8 mouse cellular contexts compared by ENCODE assay signal in genomic region chr7:118532519-118533177, GRCm38 (mm10). TPM values are rescaled to one million over a fixed set of nuclear protein-coding genes. Genes with fewer than 3 reads are reported as not detected.
DNase-seq lines count a peak whose midpoint lies in the region; TF ChIP-seq lines count a peak whose summit lies in the region.

No protein-coding gene starts in this region.

- intact Hi-C loops in left cerebral cortex, adult 2 months (cut with DNase I): loop anchor here (2.0 to 5.0 kb wide), 3 partner anchors 62 to 415 kb away; partner anchors contain the start of genes Rps15a and Smg1

- H3K4me3 ChIP-seq in left cerebral cortex, adult 2 months: peak overlapping the region; percentile 78
- peak overlapping the region; percentile 62 for H3K4me3 ChIP-seq in macrophage (ENCODE audit: inconsistent target)

- peak overlapping the region; percentile 100 for H3K27ac ChIP-seq in left cerebral cortex, adult 2 months
- peak overlapping the region; percentile 64 for H3K27ac ChIP-seq in macrophage

- H3K36me3 ChIP-seq in macrophage (ENCODE audit: inconsistent target): no peaks in the 10 kb centered on the region

- WGBS in macrophage (ENCODE audit: missing documents): under 1% methylated on average over 30 of the region's 36 CpGs

- no peak for TF ChIP-seq CTCF in left cerebral cortex, adult 2 months (IDR thresholded peaks at IDR 0.05)

- H3K79me2 ChIP-seq in macrophage (ENCODE audit: inconsistent target): no peaks in the 10 kb centered on the region

- DNase-seq in adrenal gland, adult 18-20 months (ENCODE audit: low spot score in 2 of 2): peak; percentile 96 to 97
- DNase-seq in embryo, embryonic 10 days (ENCODE audit: low spot score): peak; percentile 94
- DNase-seq in gastrocnemius, adult 8-10 months (ENCODE audit: low spot score in 2 of 2): peak; percentile 95
- peak; percentile 94 for DNase-seq in hindlimb bud, embryonic 11.5 days (ENCODE audit: extremely low spot score, low read depth, low spot score)
- peak; percentile 96 for DNase-seq in left cerebral cortex, adult 2 months (ENCODE audit: extremely low spot score in 1 of 2, low spot score in 2 of 2)
- peak; percentile 98 to 99 for DNase-seq in right cerebral cortex, adult 2 months (ENCODE audit: low spot score in 2 of 2)
- DNase-seq in urinary bladder, postnatal 36 days (ENCODE audit: low spot score in 2 of 2): peak; percentile 94 to 95

RNA-seq across cellular contexts. Expression of gene Coq7, which starts 0.5 kb away (rescaled TPM):
- total RNA-seq in adrenal gland, adult 18-20 months (2021): 10 to 100 TPM; 38.7 to 56.5 TPM
- total RNA-seq in gastrocnemius, adult 8-10 months (2022): 10 to 100 TPM; 42.7 to 51.0 (median 47.7) TPM
- 10 to 100 TPM; 34.8 to 35.6 TPM for total RNA-seq in left cerebral cortex, adult 2 months (2021)
- total RNA-seq in macrophage (2018; cell fraction: chromatin; rRNA removed): 10 to 100 TPM in 10 of 26 experiments, 1 to 10 TPM in 16; 1.4 to 15.2 (median 7.2) TPM
- 10 to 100 TPM; 15.8 to 32.6 (median 23.7) TPM for total RNA-seq in macrophage (2018; cell fraction: cytosol; rRNA removed)
- total RNA-seq in macrophage (2018; cell fraction: nucleus; rRNA removed): 10 to 100 TPM in 13 of 26 experiments, 1 to 10 TPM in 13; 2.4 to 19.7 (median 9.8) TPM
- 12.6 to 42.8 TPM (median 37.7 TPM) in 3 replicates for polyA plus RNA-seq in macrophage (2018)

RNA-seq across cellular contexts. Expression of gene Itpripl2, which starts 40.9 kb away (rescaled TPM):
- total RNA-seq in adrenal gland, adult 18-20 months (2021): 10 to 100 TPM; 13.2 to 14.3 TPM
- 1 to 10 TPM; 4.4 to 6.9 (median 4.9) TPM for total RNA-seq in gastrocnemius, adult 8-10 months (2022)
- 1 to 10 TPM; 3.2 to 4.1 TPM for total RNA-seq in left cerebral cortex, adult 2 months (2021)
- total RNA-seq in macrophage (2018; cell fraction: chromatin; rRNA removed): 10 to 100 TPM; 17.4 to 77.8 (median 42.8) TPM
- total RNA-seq in macrophage (2018; cell fraction: cytosol; rRNA removed): 10 to 100 TPM; 61.8 to 93.0 (median 77.5) TPM
- total RNA-seq in macrophage (2018; cell fraction: nucleus; rRNA removed): 100 to 1,000 TPM in 12 of 26 experiments, 10 to 100 TPM in 14; 41.8 to 171 (median 92.6) TPM
- 40.3 to 54.1 TPM (median 50.5 TPM) in 3 replicates for polyA plus RNA-seq in macrophage (2018)

RNA-seq across cellular contexts. Expression of gene Tmc7, which starts 51.9 kb away (rescaled TPM):
- total RNA-seq in adrenal gland, adult 18-20 months (2021): 1 to 10 TPM in 1 of 2 experiments, under 1 TPM in 1; 0.36 to 1.3 TPM
- total RNA-seq in gastrocnemius, adult 8-10 months (2022): 10 to 100 TPM in 1 of 4 experiments, 1 to 10 TPM in 3; 6.4 to 12.9 (median 8.6) TPM
- 10 to 100 TPM; 15.9 to 17.1 TPM for total RNA-seq in left cerebral cortex, adult 2 months (2021)
- total RNA-seq in macrophage (2018; cell fraction: chromatin; rRNA removed): under 1 TPM in 1 of 26 experiments, not detected in 25; 0.19 TPM
- under 1 TPM in 2 of 26 experiments, not detected in 24; 0.04 to 0.05 TPM for total RNA-seq in macrophage (2018; cell fraction: cytosol; rRNA removed)
- total RNA-seq in macrophage (2018; cell fraction: nucleus; rRNA removed): not detected
- not detected in 3 replicates for polyA plus RNA-seq in macrophage (2018)

Comparison
In these comparisons a context has a peak if more than half of its experiments do, and no peak if none do; other contexts are left out.
1. Peak in every context shown above with its lines: DNase-seq, H3K4me3 ChIP-seq and H3K27ac ChIP-seq.